Mouse (Mus musculus) embryonic facial prominence, embryonic 12.5 days (tissue): ENCODE measurements around the gene Pxdn. TPM values are rescaled to one million over a fixed set of nuclear protein-coding genes. Genes with fewer than 3 reads are reported as not detected.

Source experiments
- ATAC-seq: fragments of 200-750 bp; cut with Nextera tagmentation; 2 replicates; pipeline ENCODE4 v1.8.0; 2017; ENCODE audit not compliant: insufficient number of reproducible peaks, insufficient read depth, low FRiP score, low TSS enrichment
- H3K27ac ChIP-seq: fragments of 300-500 bp; sonication (generic); 2 replicates; pipeline ENCODE4 v1.5.1; 2016; ENCODE audit warnings: mild to moderate bottlenecking
- H3K27me3 ChIP-seq: fragments of 300-500 bp; sonication (generic); 2 replicates; pipeline ENCODE4 v1.6.1; 2016; ENCODE audit warnings: mild to moderate bottlenecking, moderate library complexity
- H3K36me3 ChIP-seq: fragments of 300-500 bp; sonication (generic); 2 replicates; pipeline ENCODE4 v1.6.1; 2016; ENCODE audit warnings: mild to moderate bottlenecking
- H3K4me1 ChIP-seq: fragments of 300-500 bp; sonication (generic); 2 replicates; pipeline ENCODE4 v1.6.1; 2016
- H3K4me2 ChIP-seq: fragments of 300-500 bp; sonication (generic); replicated peaks from 2 replicates; pipeline ENCODE4 v1.6.1; 2016; ENCODE audit warnings: mild to moderate bottlenecking, moderate library complexity
- H3K4me3 ChIP-seq: fragments of 300-500 bp; sonication (generic); 2 replicates; pipeline ENCODE4 v1.5.1; 2016; ENCODE audit warnings: mild to moderate bottlenecking
- H3K9ac ChIP-seq: fragments of 300-500 bp; sonication (generic); 2 replicates; pipeline ENCODE4 v1.6.1; 2016; ENCODE audit warnings: mild to moderate bottlenecking, moderate library complexity
- H3K9me3 ChIP-seq: fragments of 300-500 bp; sonication (generic); 2 replicates; pipeline ENCODE4 v1.6.1; 2016; ENCODE audit warnings: mild to moderate bottlenecking, moderate library complexity
- WGBS: fragments of 180-500 bp; shearing (Covaris S2); methylation state at CpG from one replicate; pipeline ENCODE4 v1.1.7; 2016; 5-methylcytosine and 5-hydroxymethylcytosine counted together
- polyA plus RNA-seq: library from polyadenylated mRNA; unstranded; fragments of >200 nt; fragmentation: Nextera tagmentation; extraction: Ambion mirVana; gene quantifications from 2 replicates; pipeline ENCODE4 v1.2.1, GENCODE M21; 2016

Pxdn gene
- polyA plus RNA-seq, 1 experiment from 2014 or later = 130 TPM

- no peak for ATAC-seq
- Histone ChIP-seq H3K4me3 (no peak overlapping the region), H3K4me1 (no peaks in the 10 kb centered on the region), H3K27ac (no peak overlapping the region), H3K27me3 (no peaks in the 10 kb centered on the region), H3K36me3 (no peaks in the 10 kb centered on the region), H3K9me3 (no peaks in the 10 kb centered on the region), H3K9ac (no peak overlapping the region), H3K4me2 (no peak overlapping the region)
- 94% methylated on average over 1 of the region's 1 CpGs for WGBS
Measured at GRCm38 (mm10) chr12:30029111-30029510, 91.7 kb downstream of the Pxdn start.

DNA sequence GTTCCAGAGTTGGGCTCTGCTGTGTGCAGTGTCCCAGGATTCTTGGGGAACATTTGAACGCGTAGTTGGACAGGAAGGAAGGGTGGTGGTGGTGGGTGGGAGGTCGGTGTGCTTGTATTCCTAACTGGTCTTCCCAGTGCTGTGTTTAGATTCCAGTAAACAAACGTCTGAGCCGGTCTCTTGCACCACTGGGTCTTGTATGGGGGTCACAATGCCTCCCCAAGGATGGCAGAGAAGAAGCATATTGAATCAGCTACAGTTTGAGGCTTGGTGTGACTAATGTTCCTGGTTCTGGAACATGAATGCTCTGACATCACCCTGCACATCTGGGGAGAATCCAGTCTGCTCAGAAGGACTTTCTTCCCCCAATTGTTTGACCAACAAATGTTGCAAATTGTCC, 93.2 kb downstream of the Pxdn start:
- WGBS = 82% methylated on average over 5 of the region's 5 CpGs
- H3K9ac ChIP-seq = no peak overlapping the region
- no peak overlapping the region for H3K27ac ChIP-seq
- no peak overlapping the region for H3K4me2 ChIP-seq
- H3K36me3 ChIP-seq = no peaks in the 10 kb centered on the region
- H3K27me3 ChIP-seq = no peaks in the 10 kb centered on the region
- H3K9me3 ChIP-seq = no peaks in the 10 kb centered on the region
- no peak for ATAC-seq
- H3K4me3 ChIP-seq = no peak overlapping the region
- H3K4me1 ChIP-seq = no peaks in the 10 kb centered on the region

- Histone ChIP-seq H3K9ac (no peak overlapping the region), H3K27me3 (no peaks in the 10 kb centered on the region), H3K4me1 (no peaks in the 10 kb centered on the region), H3K36me3 (no peaks in the 10 kb centered on the region), H3K4me2 (no peak overlapping the region), H3K27ac (no peak overlapping the region), H3K4me3 (no peak overlapping the region), H3K9me3 (no peaks in the 10 kb centered on the region)
- no peak for ATAC-seq
- 81% methylated on average over 5 of the region's 5 CpGs for WGBS
Measured at GRCm38 (mm10) chr12:30034681-30035080, 97.3 kb downstream of the Pxdn start.

GRCm38 (mm10) chr12:30035406-30035805, 98.0 kb downstream of the Pxdn start:
- Histone ChIP-seq H3K4me2 (no peak overlapping the region), H3K27ac (no peak overlapping the region), H3K9ac (no peak overlapping the region), H3K4me1 (no peaks in the 10 kb centered on the region), H3K9me3 (no peaks in the 10 kb centered on the region), H3K27me3 (no peaks in the 10 kb centered on the region), H3K36me3 (no peaks in the 10 kb centered on the region), H3K4me3 (no peak overlapping the region)
- WGBS = 42% methylated on average over 1 of the region's 1 CpGs
- no peak for ATAC-seq

DNA sequence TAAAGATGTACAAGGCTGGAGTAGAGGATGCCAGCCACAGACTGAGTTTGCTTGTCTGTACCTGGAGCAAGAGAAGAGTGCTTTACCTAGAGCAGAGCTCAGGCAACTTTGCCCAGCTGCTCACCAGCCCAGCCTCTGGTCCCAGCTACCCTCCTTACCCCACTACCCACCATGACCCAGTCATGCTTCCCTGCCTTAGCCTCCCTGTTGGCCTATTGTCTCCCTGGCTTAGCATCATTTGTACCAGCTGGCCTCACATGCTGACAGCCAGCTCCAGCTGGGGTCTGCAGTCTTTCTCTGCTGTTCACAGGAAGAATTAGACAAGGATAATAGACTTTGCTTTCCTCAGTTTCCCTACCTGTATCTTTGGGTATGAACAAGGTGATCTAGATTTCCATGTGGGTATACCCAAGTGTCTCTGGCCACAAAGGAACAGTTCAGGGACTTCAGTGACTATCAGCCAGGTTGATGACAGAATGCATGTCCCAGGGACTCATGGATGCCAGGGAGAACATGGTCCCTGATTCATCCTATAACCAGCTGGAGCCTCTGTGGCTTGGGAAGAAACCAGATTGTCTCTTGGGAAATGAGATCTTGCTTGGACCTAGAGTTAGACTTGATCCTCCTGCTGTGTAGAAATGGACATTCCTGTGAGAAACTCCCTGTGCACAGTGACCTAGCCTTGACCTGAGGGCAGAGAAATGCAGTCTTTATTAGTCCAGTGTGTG, 98.6 kb downstream of the Pxdn start:
- H3K27ac ChIP-seq = no peak overlapping the region
- no peak overlapping the region for H3K4me3 ChIP-seq
- no peaks in the 10 kb centered on the region for H3K36me3 ChIP-seq
- H3K27me3 ChIP-seq = no peaks in the 10 kb centered on the region
- ATAC-seq = no peak
- no peak overlapping the region for H3K9ac ChIP-seq
- H3K4me2 ChIP-seq = no peak overlapping the region
- H3K4me1 ChIP-seq = no peaks in the 10 kb centered on the region
- H3K9me3 ChIP-seq = no peaks in the 10 kb centered on the region

DNA sequence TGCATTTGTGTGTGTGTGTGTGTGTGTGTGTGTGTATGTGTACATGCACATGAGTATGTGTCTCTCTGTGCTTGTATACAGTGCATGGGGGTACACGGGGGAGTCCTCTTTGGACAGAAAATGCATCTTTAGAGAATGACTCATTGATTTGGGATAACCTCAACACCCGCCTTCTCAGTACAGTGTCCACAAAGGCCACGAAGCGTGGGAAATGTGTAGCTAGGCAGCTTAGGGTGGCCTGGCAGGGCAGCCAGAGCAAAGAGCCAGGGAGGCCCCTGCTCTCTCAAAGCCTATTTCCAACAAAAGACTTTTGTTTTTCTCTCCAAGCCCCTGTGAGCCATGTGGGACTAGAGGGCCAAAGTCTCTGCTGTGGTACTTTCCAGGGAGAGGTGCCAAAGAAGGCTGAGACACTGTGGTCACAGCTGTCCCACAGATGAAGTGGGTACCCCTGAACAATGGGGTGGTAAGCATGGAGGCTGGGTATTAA, 99.2 kb downstream of the Pxdn start:
- H3K27me3 ChIP-seq = no peaks in the 10 kb centered on the region
- no peak overlapping the region for H3K9ac ChIP-seq
- no peak overlapping the region for H3K4me2 ChIP-seq
- 0 out of 2 replicates have a peak, but pooled peaks have one; percentile 19 for ATAC-seq
- no peak overlapping the region for H3K27ac ChIP-seq
- H3K36me3 ChIP-seq = no peaks in the 10 kb centered on the region
- 63% methylated on average over 4 of the region's 4 CpGs for WGBS
- no peak overlapping the region for H3K4me3 ChIP-seq
- H3K9me3 ChIP-seq = no peaks in the 10 kb centered on the region
- H3K4me1 ChIP-seq = no peaks in the 10 kb centered on the region

GRCm38 (mm10) chr12:30039565-30039964, 102.2 kb downstream of the Pxdn start:
- H3K27ac ChIP-seq = no peak overlapping the region
- no peak overlapping the region for H3K4me3 ChIP-seq
- H3K4me2 ChIP-seq = no peak overlapping the region
- no peak overlapping the region for H3K9ac ChIP-seq
- WGBS = 45% methylated on average over 4 of the region's 4 CpGs
- ATAC-seq = no peak
- no peaks in the 10 kb centered on the region for H3K4me1 ChIP-seq
- no peaks in the 10 kb centered on the region for H3K36me3 ChIP-seq
- H3K9me3 ChIP-seq = no peaks in the 10 kb centered on the region
- H3K27me3 ChIP-seq = no peaks in the 10 kb centered on the region

DNA sequence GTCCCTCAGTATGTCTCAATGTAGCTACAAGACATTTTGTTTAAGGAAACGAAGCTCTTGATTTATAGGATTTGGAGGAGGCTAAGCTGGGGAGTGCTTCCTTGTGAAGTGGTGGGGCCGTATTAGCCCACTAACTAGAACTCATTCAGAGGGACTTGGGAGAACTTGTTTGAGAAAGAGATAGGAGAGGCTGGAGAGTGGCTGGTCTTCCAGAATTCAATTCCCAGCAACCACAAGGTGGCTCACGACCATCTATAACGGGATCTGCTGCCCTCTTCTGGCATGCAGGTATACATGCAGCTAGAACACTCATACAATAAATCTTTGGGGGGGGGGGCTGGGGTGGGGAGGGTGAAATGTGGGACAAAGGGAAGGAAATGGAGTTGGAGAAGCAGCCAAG, 102.7 kb downstream of the Pxdn start:
- no peak overlapping the region for H3K4me3 ChIP-seq
- 27% methylated on average over 4 of the region's 4 CpGs for WGBS
- no peak for ATAC-seq

GRCm38 (mm10) chr12:30048848-30049247, 111.4 kb downstream of the Pxdn start:
- no peaks in the 10 kb centered on the region for H3K27me3 ChIP-seq
- H3K36me3 ChIP-seq = no peaks in the 10 kb centered on the region
- H3K9ac ChIP-seq = no peak overlapping the region
- no peaks in the 10 kb centered on the region for H3K4me1 ChIP-seq
- no peak for ATAC-seq
- H3K27ac ChIP-seq = no peak overlapping the region
- H3K9me3 ChIP-seq = no peaks in the 10 kb centered on the region
- no peak overlapping the region for H3K4me3 ChIP-seq
- WGBS = 80% methylated on average over 6 of the region's 6 CpGs
- H3K4me2 ChIP-seq = no peak overlapping the region

More for the DNA sequence above, 102.7 kb downstream of the Pxdn start:
- Histone ChIP-seq H3K36me3 (no peaks in the 10 kb centered on the region), H3K27ac (no peak overlapping the region), H3K4me2 (no peak overlapping the region), H3K9me3 (no peaks in the 10 kb centered on the region), H3K9ac (no peak overlapping the region), H3K4me1 (no peaks in the 10 kb centered on the region), H3K27me3 (no peaks in the 10 kb centered on the region)

DNA sequence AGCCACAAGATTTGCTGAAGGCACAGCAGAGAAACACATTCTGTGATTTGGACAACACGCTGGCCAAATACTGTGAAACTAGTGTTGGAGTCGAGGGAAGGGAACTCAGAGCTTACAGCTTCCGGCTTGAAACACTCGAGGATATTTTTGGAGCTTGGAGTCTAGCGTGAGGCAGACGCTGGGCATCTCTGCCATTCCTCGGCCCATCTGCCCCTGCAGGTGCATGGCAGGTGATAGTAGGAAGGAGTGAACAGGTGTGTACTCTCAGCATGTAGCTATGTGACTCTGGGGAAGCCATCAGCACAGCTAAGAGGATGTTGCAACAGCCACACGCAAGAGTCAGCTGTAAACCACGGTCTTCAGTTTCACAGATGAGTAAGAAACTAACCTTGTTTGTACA, 112.4 kb downstream of the Pxdn start:
- no peak overlapping the region for H3K4me2 ChIP-seq
- 76% methylated on average over 9 of the region's 9 CpGs for WGBS
- ATAC-seq = no peak

GRCm38 (mm10) chr12:30050235-30050634, 112.8 kb downstream of the Pxdn start:
- Histone ChIP-seq H3K4me1 (no peaks in the 10 kb centered on the region), H3K9ac (no peak overlapping the region), H3K4me3 (no peak overlapping the region), H3K4me2 (no peak overlapping the region), H3K9me3 (no peaks in the 10 kb centered on the region), H3K27ac (no peak overlapping the region), H3K36me3 (no peaks in the 10 kb centered on the region), H3K27me3 (no peaks in the 10 kb centered on the region)
- WGBS = 19% methylated on average over 4 of the region's 4 CpGs
- ATAC-seq = no peak

More for the DNA sequence above, 112.4 kb downstream of the Pxdn start:
- Histone ChIP-seq H3K36me3 (no peaks in the 10 kb centered on the region), H3K4me1 (no peaks in the 10 kb centered on the region), H3K27ac (no peak overlapping the region), H3K4me3 (no peak overlapping the region), H3K27me3 (no peaks in the 10 kb centered on the region), H3K9ac (no peak overlapping the region), H3K9me3 (no peaks in the 10 kb centered on the region)

- ATAC-seq = no peak
- Histone ChIP-seq H3K4me1 (no peaks in the 10 kb centered on the region), H3K36me3 (no peaks in the 10 kb centered on the region), H3K4me3 (no peak overlapping the region), H3K9me3 (no peaks in the 10 kb centered on the region), H3K27me3 (no peaks in the 10 kb centered on the region), H3K27ac (no peak overlapping the region), H3K4me2 (no peak overlapping the region), H3K9ac (no peak overlapping the region)
- WGBS = 86% methylated on average over 11 of the region's 11 CpGs
Measured at GRCm38 (mm10) chr12:30054761-30055540, 117.5 kb downstream of the Pxdn start.
